Mouse (Mus musculus) heart, postnatal 0 days (tissue): ENCODE results near the gene Hspa12b. TPM values are rescaled to one million over a fixed set of nuclear protein-coding genes. Genes with fewer than 3 reads are reported as not detected.
A peak's percentile ranks its signal among the peaks of the same experiment; 100 is the strongest.
"Not testable (repeated sequence)": the region's sequence is repeated elsewhere in the genome, so short reads cannot be mapped to it uniquely, and the experiment has no call there.

ENCODE experiments used
- ATAC-seq: fragments of 200-750 bp; cut with Nextera tagmentation; 2 replicates; pipeline ENCODE4 v1.8.0; 2017; ENCODE audit warnings: low read depth, moderate number of reproducible peaks, moderate library complexity; ENCODE audit not compliant: insufficient read depth
- DNase-seq: peaks from one replicate; pipeline ENCODE4 v3.0.0-alpha.2; 2016; ENCODE audit warnings: low spot score
- H3K27ac ChIP-seq: fragments of 300-500 bp; sonication (generic); 2 replicates; pipeline ENCODE4 v1.5.1; 2014; ENCODE audit warnings: low read depth, mild to moderate bottlenecking
- H3K27me3 ChIP-seq: fragments of 300-500 bp; sonication (generic); 2 replicates; pipeline ENCODE4 v1.6.1; 2014; ENCODE audit warnings: low read length, mixed read lengths; ENCODE audit not compliant: control insufficient read depth, insufficient read depth
- H3K36me3 ChIP-seq: fragments of 300-500 bp; sonication (generic); replicated peaks from 2 replicates; pipeline ENCODE4 v1.6.1; 2014; ENCODE audit warnings: low read length, mixed read lengths; ENCODE audit not compliant: control insufficient read depth, insufficient read depth
- H3K4me1 ChIP-seq: fragments of 300-500 bp; sonication (generic); 2 replicates; pipeline ENCODE4 v1.6.1; 2014; ENCODE audit warnings: antibody characterized with exemption; ENCODE audit not compliant: control insufficient read depth, insufficient read depth
- H3K4me2 ChIP-seq: fragments of 300-500 bp; sonication (generic); 2 replicates; pipeline ENCODE4 v1.6.1; 2014; ENCODE audit warnings: low read depth, mild to moderate bottlenecking, low read length, moderate library complexity
- H3K4me3 ChIP-seq: fragments of 300-500 bp; sonication (generic); 2 replicates; pipeline ENCODE4 v1.5.1; 2014; ENCODE audit warnings: low read depth, low read length
- H3K9ac ChIP-seq: fragments of 300-500 bp; sonication (generic); replicated peaks from 2 replicates; pipeline ENCODE4 v1.6.1; 2014; ENCODE audit warnings: low read depth, low read length, mixed read lengths
- H3K9me3 ChIP-seq: fragments of 300-500 bp; sonication (generic); replicated peaks from 2 replicates; pipeline ENCODE4 v1.6.1; 2016; ENCODE audit warnings: low read length; ENCODE audit not compliant: control insufficient read depth
- CTCF ChIP-seq: IDR thresholded peaks from 2 replicates; pipeline ENCODE4 v1.5.1; 2016; ENCODE audit warnings: antibody characterized with exemption, control low read depth, low read depth
- EP300 ChIP-seq: IDR thresholded peaks from 2 replicates; pipeline ENCODE4 v1.6.1; 2016; ENCODE audit warnings: antibody characterized with exemption, low read depth
- WGBS: fragments of 180-500 bp; shearing (Covaris S2); extraction: QIAGEN DNeasy Blood & Tissue Kit; methylation state at CpG from one replicate; pipeline ENCODE4 v1.1.7; 2014; 5-methylcytosine and 5-hydroxymethylcytosine counted together
- polyA plus RNA-seq: library from polyadenylated mRNA; unstranded; fragments of >200 nt; fragmentation: Nextera tagmentation; extraction: Ambion mirVana; gene quantifications from 2 replicates; pipeline ENCODE4 v1.2.1, GENCODE M21; 2015
- total RNA-seq: library from RNA; depleted of rRNA; stranded (reverse); fragments of >200 nt; gene quantifications from 2 replicates; pipeline ENCODE4 v1.2.3, GENCODE M21; 2014; ENCODE audit warnings: low replicate concordance

Gene Hspa12b
- total and polyA plus RNA-seq, 2 experiments from 2014 or later: 9.0 to 29.3 TPM

DNA sequence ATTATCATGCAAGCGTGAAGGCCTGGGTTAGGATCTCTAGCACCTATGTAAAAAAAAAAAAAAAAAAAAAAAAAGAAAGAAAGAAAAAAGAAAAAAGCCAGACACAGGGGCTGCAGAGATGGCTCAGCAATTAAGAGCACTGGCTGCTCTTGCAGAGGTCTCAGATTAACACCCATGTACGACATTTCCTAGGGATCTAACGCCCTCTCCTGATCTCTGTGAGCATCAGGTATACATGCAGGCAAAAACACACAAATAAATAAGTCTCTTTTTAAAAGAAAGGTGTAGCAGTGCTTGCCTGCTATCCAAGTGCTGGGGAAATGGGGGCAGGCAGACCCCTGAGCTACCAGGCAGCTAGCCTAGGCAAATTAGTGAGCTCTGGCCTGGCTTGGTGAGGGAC is 25.6 kb upstream of the Hspa12b start:
- H3K9me3 ChIP-seq: no peaks in the 10 kb centered on the region

DNA sequence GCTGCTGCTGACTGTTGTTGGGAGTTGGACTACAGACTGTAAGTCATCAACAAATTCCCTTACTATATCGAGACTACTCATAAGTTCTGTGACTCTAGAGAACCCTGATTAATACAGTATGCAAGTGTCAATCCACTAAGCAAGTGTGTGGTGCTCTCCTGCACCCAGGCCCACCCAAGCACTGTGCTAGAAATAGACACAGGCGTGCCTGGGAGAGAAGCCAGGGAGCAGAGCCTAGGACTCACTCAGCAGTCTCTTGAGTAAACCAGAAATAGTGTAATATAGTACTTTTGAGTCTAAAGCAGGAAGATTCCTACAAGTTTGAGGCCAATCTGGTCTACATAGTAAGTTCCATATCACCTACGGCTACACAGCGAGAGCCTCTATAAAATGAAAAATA is 23.1 kb upstream of the Hspa12b start:
- Histone ChIP-seq H3K36me3 (no peaks in the 10 kb centered on the region), H3K4me2 (no peak overlapping the region), H3K4me3 (no peak overlapping the region), H3K27me3 (no peaks in the 10 kb centered on the region), H3K4me1 (peaks cover 14% of the 10 kb centered on the region), H3K27ac (peak overlapping the region; percentile 38; the same call in 1 of the 2 replicates), H3K9me3 (no peaks in the 10 kb centered on the region), H3K9ac (no peak overlapping the region)
- ATAC-seq (peak; percentile 75), DNase-seq (peak; percentile 39)
- TF ChIP-seq EP300 (no peak), CTCF (no peak)
- WGBS: 44% methylated on average over 4 of the region's 4 CpGs

More for the DNA sequence above, 25.6 kb upstream of the Hspa12b start:
- Histone ChIP-seq H3K9ac (no peak overlapping the region), H3K27ac (no peak overlapping the region), H3K4me3 (no peak overlapping the region), H3K36me3 (no peaks in the 10 kb centered on the region), H3K27me3 (no peaks in the 10 kb centered on the region), H3K4me2 (no peak overlapping the region), H3K4me1 (peaks cover 18% of the 10 kb centered on the region)
- no peak for ATAC-seq
- WGBS: 69% methylated on average over 3 of the region's 3 CpGs
- TF ChIP-seq EP300: no peak
- no peak for DNase-seq

DNA sequence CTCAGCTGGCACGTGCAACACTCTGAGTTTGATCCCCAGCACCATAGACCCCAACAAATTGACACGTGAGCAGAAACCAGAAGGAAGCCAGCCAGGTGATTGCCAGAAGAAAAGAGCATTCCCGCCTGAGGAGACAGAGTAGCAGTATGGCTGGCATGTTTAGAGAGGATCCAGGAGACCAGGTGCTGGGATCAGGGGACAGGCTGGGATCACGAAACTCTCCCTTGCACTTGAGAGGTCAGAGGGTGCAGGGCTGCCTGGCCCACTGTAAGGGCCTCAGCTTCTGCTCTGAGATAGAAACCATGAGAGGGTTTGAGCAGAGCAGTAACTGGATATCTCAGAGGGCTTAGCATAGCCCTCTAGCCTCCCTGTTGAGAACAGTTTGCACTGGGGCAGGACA is 22.0 kb upstream of the Hspa12b start:
- H3K27me3 ChIP-seq, ATAC-seq, H3K4me3 ChIP-seq, DNase-seq, H3K27ac ChIP-seq, H3K9me3 ChIP-seq, H3K4me2 ChIP-seq, H3K9ac ChIP-seq, H3K36me3 ChIP-seq: not testable (repeated sequence)
- peaks cover 14% of the 10 kb centered on the region for H3K4me1 ChIP-seq
- WGBS: 85% methylated on average over 4 of the region's 4 CpGs

DNA sequence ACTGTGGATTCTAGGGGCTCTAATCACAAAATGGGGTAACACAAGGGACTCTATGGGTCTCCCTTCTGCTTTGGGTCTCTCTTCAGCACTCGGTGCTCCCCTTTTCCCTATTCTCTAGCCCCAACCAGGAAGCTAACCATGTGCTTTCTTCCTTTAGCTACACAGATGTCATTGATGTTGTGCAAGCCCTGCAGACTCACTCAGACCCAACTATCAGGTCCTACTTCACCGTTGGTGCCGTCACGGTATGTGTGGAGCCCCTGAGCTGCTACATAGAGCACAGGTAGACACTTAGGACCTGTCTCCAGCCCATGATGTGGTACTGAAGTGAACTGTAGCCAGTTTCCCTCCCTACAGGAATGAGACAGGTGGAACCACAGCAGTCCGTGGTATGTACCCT is 21.1 kb upstream of the Hspa12b start:
- no peaks in the 10 kb centered on the region for H3K9me3 ChIP-seq
- DNase-seq (no peak), ATAC-seq (no peak)
- no peaks in the 10 kb centered on the region for H3K27me3 ChIP-seq
- no peaks in the 10 kb centered on the region for H3K36me3 ChIP-seq
- no peak overlapping the region for H3K27ac ChIP-seq
- no peak overlapping the region for H3K9ac ChIP-seq
- H3K4me3 ChIP-seq: no peak overlapping the region
- no peak for TF ChIP-seq CTCF
- TF ChIP-seq EP300: no peak
- no peak overlapping the region for H3K4me2 ChIP-seq
- H3K4me1 ChIP-seq: peaks cover 14% of the 10 kb centered on the region
- WGBS: 85% methylated on average over 5 of the region's 5 CpGs

DNA sequence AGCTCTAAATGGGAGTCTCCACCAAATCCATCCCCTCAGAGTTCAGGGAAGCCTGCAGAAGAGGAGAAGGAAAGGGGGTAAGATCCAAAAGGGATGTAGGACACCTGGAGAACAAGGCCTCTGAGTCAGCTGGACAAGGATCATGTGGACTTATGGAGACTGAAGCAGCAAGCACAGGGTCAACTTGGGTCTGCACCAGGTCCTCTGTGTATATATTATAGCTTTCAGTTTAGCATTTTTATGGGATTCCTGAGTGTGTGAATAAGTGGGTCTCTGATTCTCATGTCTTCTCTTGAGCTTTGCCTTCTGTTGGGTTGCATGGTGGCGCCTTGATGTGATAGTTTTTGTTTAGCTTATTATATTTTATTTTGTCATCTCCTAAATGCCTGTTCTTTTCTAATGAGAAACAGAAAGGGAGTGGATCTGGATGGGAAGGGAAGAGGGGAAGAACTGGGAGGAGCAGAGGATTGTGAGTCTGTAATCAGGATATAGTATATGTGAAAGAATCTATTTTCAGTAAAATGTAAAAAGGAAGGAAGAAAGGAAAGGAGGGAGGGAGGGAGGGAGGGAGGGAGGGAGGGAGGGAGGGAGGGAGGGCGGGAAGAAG is 8.0 kb upstream of the Hspa12b start:
- H3K36me3 ChIP-seq: no peaks in the 10 kb centered on the region
- no peaks in the 10 kb centered on the region for H3K27me3 ChIP-seq
- ATAC-seq (no peak), DNase-seq (no peak)
- H3K9me3 ChIP-seq: no peaks in the 10 kb centered on the region
- H3K27ac ChIP-seq: no peak overlapping the region
- H3K9ac ChIP-seq: no peak overlapping the region
- 78% methylated on average over 2 of the region's 2 CpGs for WGBS
- H3K4me2 ChIP-seq: no peak overlapping the region
- H3K4me3 ChIP-seq: no peak overlapping the region
- no peaks in the 10 kb centered on the region for H3K4me1 ChIP-seq
- TF ChIP-seq EP300 (no peak), CTCF (no peak)

DNA sequence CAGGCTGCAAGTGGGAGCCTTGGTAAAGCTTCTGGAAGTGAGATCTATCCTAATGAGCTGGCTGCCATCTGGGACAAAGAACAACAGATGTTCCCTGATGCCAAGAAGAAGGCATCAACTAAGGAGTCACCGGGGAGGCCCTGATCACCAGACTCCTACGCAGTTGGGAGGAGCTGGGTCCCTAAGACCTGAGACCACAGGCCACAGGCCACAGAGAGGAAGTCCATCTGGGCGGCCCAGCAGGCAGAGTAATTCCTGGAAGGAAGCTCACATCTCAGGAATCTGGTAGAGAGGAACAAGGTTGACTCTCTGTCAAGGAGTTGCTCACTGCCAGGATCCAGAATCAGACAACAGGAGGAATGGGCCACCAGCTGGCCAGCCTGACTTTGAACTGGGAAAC is 2.9 kb upstream of the Hspa12b start:
- Histone ChIP-seq H3K4me1 (peaks cover 5% of the 10 kb centered on the region; the same call in 1 of the 2 replicates), H3K9ac (no peak overlapping the region), H3K4me3 (no peak overlapping the region), H3K4me2 (no peak overlapping the region), H3K36me3 (no peaks in the 10 kb centered on the region), H3K27me3 (0 out of 2 replicates have a peak, but pooled peaks cover 5% of the 10 kb centered on the region), H3K9me3 (no peaks in the 10 kb centered on the region), H3K27ac (peak overlapping the region; percentile 71)
- 52% methylated on average over 3 of the region's 3 CpGs for WGBS
- no peak for DNase-seq
- peak; percentile 56; the same call in 1 of the 2 replicates for TF ChIP-seq EP300
- no peak for TF ChIP-seq CTCF
- peak; percentile 42 for ATAC-seq
